Mouse (Mus musculus) lung, postnatal 10 days (tissue): Measurements from ENCODE around the gene Eef1g.
"Not testable (repeated sequence)": the region's sequence is repeated elsewhere in the genome, so short reads cannot be mapped to it uniquely, and the experiment has no call there.

Experiments used
- DNase-seq: peaks from one replicate; pipeline ENCODE4 v3.0.0; 2021

Eef1g gene

GRCm38 (mm10) chr19:8988346-8989065, 21.7 kb downstream of the Eef1g start:
- no peak for DNase-seq

DNA sequence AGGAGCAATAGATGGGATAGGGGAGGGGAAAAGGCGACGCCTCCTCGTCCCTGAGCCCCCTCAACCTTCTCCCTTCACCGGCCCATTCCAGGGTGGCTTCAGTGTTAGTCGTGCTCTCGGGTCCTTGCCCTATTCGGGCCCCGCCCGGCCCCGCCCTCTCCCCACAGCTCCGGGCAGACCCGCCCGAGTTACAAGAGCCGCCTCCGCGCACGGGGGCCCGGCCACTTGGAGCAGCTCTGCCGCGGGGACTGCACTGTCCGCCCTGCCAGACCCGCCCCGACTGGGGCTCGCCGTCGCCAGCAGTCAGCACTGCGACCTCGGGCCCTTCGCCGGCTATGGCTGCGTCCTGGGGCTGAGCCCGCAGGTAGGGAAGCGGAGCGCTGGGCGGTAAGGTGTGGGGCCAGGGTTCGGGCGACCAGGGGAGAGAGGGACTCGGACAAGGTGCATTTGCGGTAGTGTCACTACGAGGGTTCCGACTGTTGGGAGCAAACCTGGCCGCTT, 22.3 kb downstream of the Eef1g start, which contains the start of gene Ahnak:
Gene Ahnak, plus strand, starts transcription at position 219 of the 501 bp plus-strand sequence.
- peak; percentile 89 for DNase-seq

GRCm38 (mm10) chr19:8989567-8990431, 23.0 kb downstream of the Eef1g start:
- peak; percentile 96 for DNase-seq

- DNase-seq, result peak; percentile 54
Measured at GRCm38 (mm10) chr19:8990432-8991102, 23.7 kb downstream of the Eef1g start.

DNA sequence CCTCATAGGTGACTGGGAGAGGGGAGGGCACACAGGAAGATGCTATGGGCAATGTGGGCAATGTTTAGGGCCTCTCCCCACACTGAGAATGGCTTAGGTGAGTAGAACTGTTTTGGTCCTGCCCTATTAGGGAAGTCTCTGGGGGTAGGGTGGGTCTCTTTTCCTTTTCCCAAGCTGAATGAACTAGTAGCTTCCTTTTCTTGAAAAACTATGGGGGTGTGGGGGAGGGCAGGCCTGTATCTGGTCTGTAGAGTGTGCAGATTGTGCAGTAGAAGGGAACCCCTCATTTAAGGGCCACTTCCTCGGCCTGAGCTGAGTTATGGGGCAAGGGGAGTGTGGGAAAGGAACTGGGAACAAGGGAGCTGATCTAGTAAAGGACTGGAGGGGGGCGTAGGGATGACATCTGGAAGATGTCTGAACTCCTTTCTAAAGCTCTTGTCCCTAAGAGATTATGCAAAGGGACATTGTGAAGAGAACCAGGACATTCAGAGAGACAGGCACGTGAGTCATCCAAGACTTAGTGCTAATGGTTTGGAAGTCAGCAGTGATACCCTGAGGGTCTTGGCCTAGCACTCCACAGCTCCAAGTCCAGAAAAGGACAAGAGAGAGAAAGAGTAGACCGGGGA, 24.5 kb downstream of the Eef1g start:
- peak; percentile 19 for DNase-seq

DNA sequence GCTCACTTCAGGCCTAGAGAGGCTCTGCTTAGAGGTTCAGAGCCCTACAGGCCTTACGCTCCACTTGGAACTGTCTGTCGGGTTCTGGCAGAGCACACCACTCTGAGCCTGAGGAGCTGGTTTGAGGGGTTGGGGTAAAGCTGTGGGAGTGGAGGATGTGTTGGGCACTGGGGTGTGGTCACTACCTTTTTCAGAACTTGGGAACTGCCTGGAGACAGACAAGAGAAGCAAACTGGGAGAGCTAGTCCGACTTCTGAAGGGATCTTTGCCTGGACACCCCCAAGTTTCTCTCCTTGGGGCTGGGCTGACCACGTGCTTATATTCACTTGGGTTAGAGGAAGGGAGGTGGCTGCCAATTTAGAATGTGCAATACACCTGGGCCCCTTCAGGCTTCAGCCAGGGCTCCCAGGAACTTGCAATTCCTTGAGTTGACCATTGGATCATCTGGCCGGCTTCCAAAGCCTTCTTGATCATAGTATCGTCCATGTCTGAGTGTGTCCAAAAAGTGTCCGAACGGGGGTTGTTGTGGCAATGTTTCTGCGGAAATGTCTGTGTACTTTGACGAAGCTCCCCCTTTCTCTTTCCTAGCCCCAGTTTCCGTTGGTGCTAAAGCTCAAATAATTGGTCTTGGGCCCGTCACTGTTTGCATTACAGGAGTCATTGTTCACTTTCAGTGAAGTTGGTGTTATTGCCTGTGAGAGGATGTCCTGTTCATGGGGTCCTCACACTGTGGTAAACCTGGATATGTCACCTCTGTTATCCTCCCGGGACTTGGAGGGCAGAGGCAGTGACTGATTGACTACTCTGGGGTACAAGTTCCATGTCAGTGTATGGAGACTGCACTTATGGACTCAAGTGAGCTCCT, 25.3 kb downstream of the Eef1g start:
- DNase-seq, result peak; percentile 75

- DNase-seq, result peak; percentile 96
Measured at GRCm38 (mm10) chr19:8992769-8993624, 26.2 kb downstream of the Eef1g start.

GRCm38 (mm10) chr19:8993625-8993912, 26.7 kb downstream of the Eef1g start:
- DNase-seq, result no peak

DNA sequence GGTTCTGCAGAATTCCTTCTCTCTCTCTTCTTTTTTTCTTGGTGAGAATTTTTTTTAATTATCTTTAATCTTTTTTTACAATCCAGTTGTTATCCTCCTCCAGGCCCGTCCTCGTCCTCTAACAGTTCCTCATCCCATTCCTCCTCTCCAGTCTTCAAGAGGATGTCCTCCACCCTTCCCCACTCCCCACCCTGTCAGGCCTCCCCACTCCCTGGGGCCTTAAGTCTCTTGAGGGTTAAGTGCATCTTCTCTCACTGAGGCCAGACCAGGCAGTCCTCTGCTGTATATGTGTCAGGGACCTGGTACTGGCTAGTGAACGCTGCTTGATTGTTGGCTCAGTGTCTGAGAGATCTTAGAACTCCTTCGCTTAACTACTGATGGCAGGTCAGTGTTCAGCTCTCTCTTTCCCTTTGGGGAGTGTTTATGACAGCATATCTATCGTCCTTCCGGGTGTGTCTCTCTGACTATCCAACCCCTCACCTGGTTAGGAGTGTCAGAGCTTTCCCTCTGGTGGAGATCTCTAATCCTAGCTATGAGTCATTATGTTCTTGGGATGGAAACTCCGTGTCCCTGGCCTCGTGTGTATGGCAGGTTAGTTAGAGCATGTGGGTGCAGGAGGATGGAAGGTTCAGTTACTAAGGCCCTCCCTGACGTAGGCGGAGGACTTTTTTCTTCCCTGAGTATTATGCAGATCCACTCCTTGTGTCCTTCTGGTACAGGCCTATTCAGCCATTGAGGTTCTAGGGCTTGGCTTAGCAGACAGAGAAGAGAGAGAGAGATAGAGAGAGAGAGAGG, 28.2 kb downstream of the Eef1g start:
- DNase-seq, result no peak

- no peak for DNase-seq
Measured at GRCm38 (mm10) chr19:8996601-8997000, 29.8 kb downstream of the Eef1g start.

DNA sequence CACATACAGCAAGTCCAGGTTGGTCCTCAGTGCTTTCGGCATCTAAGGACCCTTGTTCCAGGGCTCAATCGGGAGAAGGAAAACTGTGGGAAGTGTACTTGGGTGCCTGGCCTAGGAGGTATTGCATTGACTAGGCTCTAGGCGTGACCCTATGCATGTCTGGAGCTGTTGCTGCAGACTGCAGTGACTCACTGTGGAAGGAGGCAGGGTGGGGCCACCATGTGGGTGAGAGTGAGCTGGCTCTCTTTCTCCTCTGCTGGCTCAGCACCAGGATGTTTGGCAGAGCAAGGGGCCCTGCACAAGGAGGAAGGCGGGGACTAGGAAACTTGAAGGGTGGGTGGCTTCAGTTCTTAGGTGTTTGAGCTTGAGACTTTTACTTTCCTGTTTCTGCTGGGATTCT, 30.7 kb downstream of the Eef1g start:
- peak; percentile 96 for DNase-seq

DNA sequence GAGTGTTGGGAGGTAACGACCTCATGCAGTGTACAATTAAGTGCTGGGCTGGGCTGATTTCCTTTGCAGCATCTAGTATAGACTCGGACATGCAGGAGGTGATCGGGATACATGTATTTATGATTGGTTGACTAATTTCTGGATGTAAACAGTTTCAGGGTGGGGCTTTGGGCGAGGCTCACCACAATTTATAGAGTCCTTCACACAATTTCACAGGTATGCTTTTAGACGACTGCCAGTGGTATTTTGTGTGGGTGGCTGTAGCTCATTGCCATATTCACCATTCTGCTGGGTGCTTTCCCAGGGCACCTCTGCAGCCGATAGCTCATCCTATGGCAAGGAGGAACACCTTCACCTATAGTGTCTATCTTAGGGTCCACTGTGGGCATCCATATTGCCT, 31.7 kb downstream of the Eef1g start:
- no peak for DNase-seq

- no peak for DNase-seq
Measured at GRCm38 (mm10) chr19:8999223-8999622, 32.4 kb downstream of the Eef1g start.

DNA sequence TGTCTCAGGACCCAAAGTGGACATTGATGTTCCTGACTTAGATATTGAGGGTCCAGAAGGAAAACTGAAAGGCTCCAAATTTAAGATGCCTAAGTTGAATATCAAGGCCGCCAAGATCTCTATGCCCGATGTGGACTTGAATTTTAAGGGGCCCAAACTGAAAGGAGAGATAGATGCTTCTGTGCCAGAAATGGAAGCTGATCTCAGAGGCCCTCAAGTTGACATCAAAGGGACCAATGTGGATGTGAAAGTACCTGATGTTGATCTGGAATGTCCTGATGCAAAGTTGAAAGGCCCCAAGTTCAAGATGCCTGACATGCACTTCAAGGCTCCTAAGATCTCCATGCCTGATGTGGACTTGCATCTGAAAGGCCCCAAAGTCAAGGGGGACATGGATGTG, 40.1 kb downstream of the Eef1g start:
- DNase-seq, result not testable (repeated sequence)

DNA sequence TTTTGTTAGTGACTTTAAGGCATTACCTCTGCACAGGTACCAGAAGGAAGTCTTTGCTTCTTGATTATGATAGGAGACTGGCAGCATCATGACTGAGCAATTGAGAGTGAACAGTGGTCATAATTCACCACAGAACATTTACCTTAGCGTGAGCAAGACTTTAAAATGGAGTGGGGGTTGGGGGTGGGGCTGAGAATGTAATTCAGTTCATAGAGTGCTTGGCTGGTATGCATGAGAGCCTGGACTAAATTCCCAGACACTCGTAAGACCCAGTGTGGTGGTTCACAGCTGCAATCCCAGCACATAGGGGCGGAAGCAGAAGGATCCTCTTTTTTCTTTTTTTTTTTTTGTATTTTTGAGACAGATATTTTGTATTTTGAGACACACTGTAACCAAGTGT, 52.5 kb downstream of the Eef1g start:
- peak; percentile 38 for DNase-seq

DNA sequence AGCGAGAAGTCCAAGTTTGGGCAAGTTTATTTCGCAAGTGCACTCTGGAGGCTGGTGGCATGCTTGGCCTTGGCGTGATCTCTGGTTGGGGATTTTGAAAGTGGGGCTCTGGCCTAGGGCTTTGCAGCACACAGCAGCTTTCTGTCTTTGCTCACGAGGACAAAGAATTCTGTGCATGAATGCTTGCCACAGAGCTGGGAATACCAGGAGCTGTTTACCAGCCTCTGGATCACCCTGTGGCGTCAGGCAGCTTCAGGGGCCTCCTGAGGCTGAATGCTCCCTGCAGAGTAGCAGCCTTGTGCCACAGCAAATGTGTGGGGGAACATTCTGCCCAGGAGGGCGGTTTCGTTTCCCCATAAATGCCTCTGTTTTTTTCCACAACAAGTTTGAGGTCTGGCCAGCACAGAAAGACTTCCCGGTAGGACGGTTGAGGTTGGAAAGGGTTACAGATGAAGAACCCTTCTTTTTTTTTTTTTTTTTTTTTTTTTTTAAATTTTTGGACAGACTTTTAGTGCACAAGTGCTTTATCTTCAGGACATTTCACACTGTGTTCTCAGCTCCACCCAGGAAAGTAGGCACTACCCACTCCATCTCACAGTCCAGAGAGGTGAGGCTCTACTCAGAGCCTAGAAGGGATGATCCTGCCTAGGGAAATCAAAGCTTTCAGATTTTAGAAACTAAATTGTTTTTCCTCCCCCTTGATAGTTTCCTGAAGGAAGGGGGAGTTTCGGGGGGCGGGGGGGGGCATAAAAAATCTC, 56.4 kb downstream of the Eef1g start:
- DNase-seq, result peak; percentile 51

DNA sequence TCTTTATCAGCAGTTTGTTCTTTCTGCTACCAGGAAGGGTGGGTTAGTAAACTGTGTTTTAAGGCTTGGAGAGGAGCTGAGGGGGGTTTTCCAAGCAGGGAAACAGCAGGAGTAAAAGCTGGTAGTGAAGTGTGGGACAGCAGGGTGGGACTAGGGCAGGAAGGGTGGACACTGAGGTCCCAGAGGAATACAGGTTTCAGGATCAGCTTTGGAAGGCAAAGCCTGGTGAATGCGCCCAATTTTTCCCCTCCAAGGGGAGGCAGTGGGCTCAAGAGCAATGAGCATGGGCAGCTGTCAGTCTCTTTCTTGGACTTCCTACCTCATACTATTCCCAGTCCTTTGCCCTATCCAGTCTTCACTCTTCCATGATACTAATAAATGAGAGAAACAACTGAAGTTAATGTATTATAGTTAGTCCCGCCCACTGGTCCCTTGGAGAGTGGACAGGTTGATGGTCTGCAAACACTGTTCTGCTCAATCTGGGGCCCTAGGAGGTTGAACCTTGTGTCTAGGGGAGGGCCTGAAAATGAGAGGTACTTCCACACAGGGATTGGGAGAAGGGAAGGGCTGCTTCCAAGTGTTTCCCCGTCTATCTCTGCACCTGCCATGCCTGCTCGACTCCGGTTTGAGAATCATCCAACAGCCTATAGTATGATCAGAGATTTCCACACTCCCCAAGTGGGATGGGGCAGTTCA, 58.9 kb downstream of the Eef1g start:
- no peak for DNase-seq

GRCm38 (mm10) chr19:9026634-9027033, 59.8 kb downstream of the Eef1g start:
- DNase-seq, result no peak

- DNase-seq, result peak; percentile 74
Measured at GRCm38 (mm10) chr19:9027795-9028194, 61.0 kb downstream of the Eef1g start.
